Comparison of ENCODE assay signal across 1 mouse cellular context in genomic region chr5:73322684-73323083, GRCm38 (mm10). TPM values are rescaled to one million over a fixed set of nuclear protein-coding genes. Genes with fewer than 3 reads are reported as not detected.
"Had no signal": no experiment of that assay in that cellular context is flagged by ENCODE, and none has a peak within 500 bp of the region (broad histone marks: within the 10 kb centered on the region; RNA-seq: fewer than 3 reads in every experiment).

No protein-coding gene starts in this region.

RNA-seq across cellular contexts. Expression of gene Ociad2, which starts 18.1 kb away (rescaled TPM):
- polyA plus RNA-seq: erythroblast, embryonic 14.5 days had no signal
